Mouse (Mus musculus): ENCODE data around the gene Gpr88. TPM values are rescaled to one million over a fixed set of nuclear protein-coding genes. Genes with fewer than 3 reads are reported as not detected.
A peak's percentile ranks its signal among the peaks of the same experiment; 100 is the strongest.

Gpr88 gene
- 2.7 and 5.5 TPM in 2 replicates for polyA plus RNA-seq (2015; fragmentation: Nextera tagmentation; extraction: Ambion mirVana)

GRCm38 (mm10) chr3:116253077-116253531 lies at the start of gene Gpr88:
Gene Gpr88, minus strand, starts transcription at chr3:116253503.
- WGBS, result 2% methylated on average over 9 of the region's 9 CpGs
- peak within 1 kb of the TSS; percentile 71 for H3K27ac ChIP-seq
- peak; percentile 87 for ATAC-seq (ENCODE audit: insufficient number of reproducible peaks, low FRiP score, low TSS enrichment, low read depth)
- no peaks in the 10 kb centered on the region for H3K36me3 ChIP-seq
- H3K4me2 ChIP-seq, result peak within 1 kb of the TSS; percentile 98
- H3K9ac ChIP-seq, result 0 out of 2 replicates have a peak within 1 kb of the TSS, but pooled peaks have one; percentile 43
- H3K4me3 ChIP-seq, result peak within 1 kb of the TSS; percentile 53
- no peaks in the 10 kb centered on the region for H3K9me3 ChIP-seq
- H3K27me3 ChIP-seq, result peaks cover 57% of the 10 kb centered on the region
- H3K4me1 ChIP-seq, result peaks cover 23% of the 10 kb centered on the region

DNA sequence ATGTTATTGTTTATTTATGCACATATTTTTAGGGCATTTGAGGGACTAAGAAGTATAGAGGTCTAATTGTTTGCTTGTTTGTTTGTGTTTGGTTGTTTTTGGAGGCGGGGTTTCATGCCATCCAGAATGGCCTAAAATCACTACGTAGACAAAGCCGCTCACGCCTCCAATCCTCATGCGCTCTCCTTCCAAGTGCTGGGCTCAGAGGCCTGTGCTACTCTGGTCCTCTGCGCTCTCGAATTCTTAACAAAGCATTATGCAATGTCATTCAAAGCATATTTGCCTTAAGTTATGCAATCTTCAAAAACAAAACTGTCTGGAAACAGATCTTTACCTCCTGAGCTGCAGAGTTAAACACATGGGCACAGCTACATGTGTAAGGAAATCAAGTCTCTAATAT lies 49.3 kb upstream of the Gpr88 start:
- WGBS, result 95% methylated on average over 7 of the region's 7 CpGs
- Histone ChIP-seq H3K9ac (no peak overlapping the region), H3K36me3 (peaks cover 5% of the 10 kb centered on the region; the same call in 1 of the 2 replicates), H3K4me1 (0 out of 2 replicates have a peak, but pooled peaks cover 2% of the 10 kb centered on the region), H3K9me3 (no peaks in the 10 kb centered on the region), H3K4me3 (no peak overlapping the region), H3K27me3 (no peaks in the 10 kb centered on the region), H3K27ac (no peak overlapping the region), H3K4me2 (no peak overlapping the region)
- no peak for ATAC-seq (ENCODE audit: insufficient number of reproducible peaks, low FRiP score, low TSS enrichment, low read depth)

GRCm38 (mm10) chr3:116301754-116302153 lies 48.5 kb upstream of the Gpr88 start:
- no peak for ATAC-seq (ENCODE audit: insufficient number of reproducible peaks, low FRiP score, low TSS enrichment, low read depth)
- Histone ChIP-seq H3K4me2 (no peak overlapping the region), H3K9ac (no peak overlapping the region), H3K27me3 (no peaks in the 10 kb centered on the region), H3K4me3 (no peak overlapping the region), H3K27ac (no peak overlapping the region), H3K36me3 (peaks cover 5% of the 10 kb centered on the region; the same call in 1 of the 2 replicates), H3K4me1 (0 out of 2 replicates have a peak, but pooled peaks cover 2% of the 10 kb centered on the region), H3K9me3 (no peaks in the 10 kb centered on the region)
- 64% methylated on average over 6 of the region's 6 CpGs for WGBS

GRCm38 (mm10) chr3:116298727-116299126 lies 45.4 kb upstream of the Gpr88 start:
- ATAC-seq (ENCODE audit: insufficient number of reproducible peaks, low FRiP score, low TSS enrichment, low read depth), result no peak
- Histone ChIP-seq H3K4me3 (no peak overlapping the region), H3K27ac (no peak overlapping the region), H3K4me2 (no peak overlapping the region), H3K27me3 (no peaks in the 10 kb centered on the region), H3K9me3 (no peaks in the 10 kb centered on the region), H3K9ac (no peak overlapping the region), H3K4me1 (no peaks in the 10 kb centered on the region), H3K36me3 (peaks cover 12% of the 10 kb centered on the region; the same call in 1 of the 2 replicates)
- WGBS, result 69% methylated on average over 10 of the region's 10 CpGs

- H3K27ac ChIP-seq, result no peak overlapping the region
- no peaks in the 10 kb centered on the region for H3K27me3 ChIP-seq
- no peak for ATAC-seq (ENCODE audit: insufficient number of reproducible peaks, low FRiP score, low TSS enrichment, low read depth)
- H3K9me3 ChIP-seq, result no peaks in the 10 kb centered on the region
- 86% methylated on average over 8 of the region's 8 CpGs for WGBS
- no peaks in the 10 kb centered on the region for H3K4me1 ChIP-seq
- no peak overlapping the region for H3K9ac ChIP-seq
- H3K36me3 ChIP-seq, result peaks cover 17% of the 10 kb centered on the region
- H3K4me2 ChIP-seq, result no peak overlapping the region
- no peak overlapping the region for H3K4me3 ChIP-seq
These were observed 44.7 kb upstream of the Gpr88 start for GRCm38 (mm10) chr3:116298003-116298402.

GRCm38 (mm10) chr3:116297170-116297569 lies 43.9 kb upstream of the Gpr88 start:
- no peaks in the 10 kb centered on the region for H3K9me3 ChIP-seq
- 96% methylated on average over 7 of the region's 7 CpGs for WGBS
- no peak overlapping the region for H3K9ac ChIP-seq
- H3K36me3 ChIP-seq, result peaks cover 15% of the 10 kb centered on the region
- no peaks in the 10 kb centered on the region for H3K27me3 ChIP-seq
- no peaks in the 10 kb centered on the region for H3K4me1 ChIP-seq
- H3K4me2 ChIP-seq, result no peak overlapping the region
- ATAC-seq (ENCODE audit: insufficient number of reproducible peaks, low FRiP score, low TSS enrichment, low read depth), result no peak
- H3K27ac ChIP-seq, result no peak overlapping the region
- no peak overlapping the region for H3K4me3 ChIP-seq

DNA sequence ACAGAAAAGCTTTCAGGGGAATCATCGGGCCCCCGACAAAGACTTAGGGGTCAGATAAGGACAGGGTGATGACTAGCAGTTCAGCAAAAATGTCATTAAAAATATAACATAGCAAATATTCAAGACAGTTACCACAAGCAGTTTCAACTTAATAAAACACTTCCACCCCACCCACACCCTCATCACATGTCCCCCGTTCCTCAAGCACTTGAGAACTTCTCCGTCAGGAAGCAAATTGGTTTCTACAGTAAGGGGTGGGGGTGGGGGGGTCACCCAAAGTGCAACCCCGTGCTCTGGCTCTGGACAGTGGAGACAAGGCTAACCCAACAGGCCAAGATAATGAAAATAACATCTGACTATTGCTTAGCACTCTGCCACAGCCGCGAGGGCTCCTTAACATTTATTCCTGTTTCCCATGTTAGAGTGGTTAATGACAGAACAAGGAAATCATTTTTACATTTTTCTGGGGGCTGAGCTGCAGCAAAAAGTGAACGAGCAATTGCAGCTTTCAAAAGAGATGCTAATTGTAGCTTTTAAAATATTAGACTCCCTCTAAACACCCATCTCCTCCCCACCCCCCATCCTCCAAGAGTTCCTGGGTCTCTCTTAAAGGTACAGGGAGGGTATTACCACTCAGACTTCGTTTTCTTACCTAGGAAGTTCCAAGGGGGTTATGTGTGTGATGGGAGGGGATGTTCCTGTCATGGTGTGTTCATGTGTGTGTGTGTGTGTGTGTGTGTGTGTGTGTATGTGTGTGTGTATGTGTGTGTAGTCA lies 36.9 kb upstream of the Gpr88 start:
- no peaks in the 10 kb centered on the region for H3K4me1 ChIP-seq
- no peak overlapping the region for H3K27ac ChIP-seq
- H3K9ac ChIP-seq, result no peak overlapping the region
- H3K4me2 ChIP-seq, result no peak overlapping the region
- H3K36me3 ChIP-seq, result peaks cover 21% of the 10 kb centered on the region
- no peak for ATAC-seq (ENCODE audit: insufficient number of reproducible peaks, low FRiP score, low TSS enrichment, low read depth)
- H3K4me3 ChIP-seq, result no peak overlapping the region
- H3K27me3 ChIP-seq, result no peaks in the 10 kb centered on the region
- WGBS, result 80% methylated on average over 9 of the region's 9 CpGs
- no peaks in the 10 kb centered on the region for H3K9me3 ChIP-seq

- H3K4me3 ChIP-seq, result no peak overlapping the region
- H3K4me1 ChIP-seq, result no peaks in the 10 kb centered on the region
- no peak overlapping the region for H3K27ac ChIP-seq
- no peaks in the 10 kb centered on the region for H3K9me3 ChIP-seq
- 83% methylated on average over 6 of the region's 6 CpGs for WGBS
- no peak overlapping the region for H3K4me2 ChIP-seq
- H3K36me3 ChIP-seq, result peaks cover 15% of the 10 kb centered on the region
- no peak overlapping the region for H3K9ac ChIP-seq
- H3K27me3 ChIP-seq, result no peaks in the 10 kb centered on the region
- ATAC-seq (ENCODE audit: insufficient number of reproducible peaks, low FRiP score, low TSS enrichment, low read depth), result no peak
These were observed 35.5 kb upstream of the Gpr88 start for GRCm38 (mm10) chr3:116288833-116289232.

GRCm38 (mm10) chr3:116284735-116285134 lies 31.4 kb upstream of the Gpr88 start:
- H3K9me3 ChIP-seq, result no peaks in the 10 kb centered on the region
- H3K27ac ChIP-seq, result no peak overlapping the region
- WGBS, result 88% methylated on average over 4 of the region's 4 CpGs
- H3K4me1 ChIP-seq, result no peaks in the 10 kb centered on the region
- H3K9ac ChIP-seq, result no peak overlapping the region
- peaks cover 5% of the 10 kb centered on the region; the same call in 1 of the 2 replicates for H3K36me3 ChIP-seq
- no peak overlapping the region for H3K4me2 ChIP-seq
- no peak for ATAC-seq (ENCODE audit: insufficient number of reproducible peaks, low FRiP score, low TSS enrichment, low read depth)
- no peak overlapping the region for H3K4me3 ChIP-seq
- no peaks in the 10 kb centered on the region for H3K27me3 ChIP-seq

DNA sequence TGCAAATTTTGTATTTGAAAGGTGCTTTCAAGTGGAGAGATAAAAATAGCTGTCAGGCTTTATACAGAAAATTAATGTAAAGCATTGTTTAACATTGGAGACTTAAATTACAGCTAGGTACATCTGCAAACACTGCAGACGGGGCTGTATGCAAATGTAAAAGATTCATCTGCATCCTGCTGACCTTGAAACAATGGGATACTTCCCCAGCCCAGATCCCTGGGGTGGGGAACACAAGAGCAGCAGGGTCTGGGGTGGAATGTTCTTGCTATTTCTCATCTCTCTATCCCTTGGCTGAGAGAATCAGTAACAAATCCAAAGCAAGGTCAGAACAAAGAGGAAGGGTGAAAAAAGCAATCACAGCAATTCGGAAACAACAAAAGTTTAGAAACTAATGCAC lies 30.7 kb upstream of the Gpr88 start:
- 73% methylated on average over 2 of the region's 2 CpGs for WGBS
- Histone ChIP-seq H3K4me2 (no peak overlapping the region), H3K27ac (no peak overlapping the region), H3K27me3 (no peaks in the 10 kb centered on the region), H3K4me3 (no peak overlapping the region), H3K4me1 (no peaks in the 10 kb centered on the region), H3K36me3 (peaks cover 5% of the 10 kb centered on the region; the same call in 1 of the 2 replicates), H3K9ac (no peak overlapping the region), H3K9me3 (no peaks in the 10 kb centered on the region)
- no peak for ATAC-seq (ENCODE audit: insufficient number of reproducible peaks, low FRiP score, low TSS enrichment, low read depth)

- Histone ChIP-seq H3K9ac (no peak overlapping the region), H3K9me3 (no peaks in the 10 kb centered on the region), H3K27ac (no peak overlapping the region), H3K4me1 (no peaks in the 10 kb centered on the region; the same call in 1 of the 2 replicates), H3K4me2 (no peak overlapping the region), H3K4me3 (no peak overlapping the region), H3K36me3 (peaks cover 5% of the 10 kb centered on the region; the same call in 1 of the 2 replicates), H3K27me3 (no peaks in the 10 kb centered on the region)
- ATAC-seq (ENCODE audit: insufficient number of reproducible peaks, low FRiP score, low TSS enrichment, low read depth), result no peak
- 93% methylated on average over 6 of the region's 6 CpGs for WGBS
These were observed 28.4 kb upstream of the Gpr88 start for GRCm38 (mm10) chr3:116281663-116282062.

DNA sequence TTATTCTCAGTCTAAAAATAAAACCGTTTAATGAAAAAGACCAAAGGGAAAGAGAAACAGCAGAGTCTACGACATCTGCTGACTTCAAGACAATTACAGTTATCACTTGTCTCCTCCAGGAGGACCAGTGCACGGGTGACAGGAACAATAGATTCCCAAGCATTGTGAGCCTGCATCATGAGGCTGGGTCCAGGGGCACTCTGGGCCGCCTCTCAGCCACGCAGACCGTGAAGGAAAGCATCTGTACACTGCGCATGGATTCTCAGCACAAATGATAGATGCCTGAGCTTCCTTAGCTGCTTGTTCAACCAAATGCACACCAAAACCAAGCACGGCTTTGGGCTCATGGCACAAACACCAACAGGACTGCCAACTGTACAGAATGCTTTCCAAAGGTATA lies 23.8 kb upstream of the Gpr88 start:
- no peak overlapping the region for H3K4me2 ChIP-seq
- no peak overlapping the region for H3K27ac ChIP-seq
- no peak overlapping the region for H3K4me3 ChIP-seq
- H3K9me3 ChIP-seq, result no peaks in the 10 kb centered on the region
- peaks cover 5% of the 10 kb centered on the region; the same call in 1 of the 2 replicates for H3K36me3 ChIP-seq
- 82% methylated on average over 8 of the region's 8 CpGs for WGBS
- no peaks in the 10 kb centered on the region for H3K27me3 ChIP-seq
- no peak overlapping the region for H3K9ac ChIP-seq
- no peaks in the 10 kb centered on the region; the same call in 1 of the 2 replicates for H3K4me1 ChIP-seq
- ATAC-seq (ENCODE audit: insufficient number of reproducible peaks, low FRiP score, low TSS enrichment, low read depth), result no peak
